Mouse (Mus musculus) olfactory bulb, adult 2 months (tissue): ENCODE data around the gene Gm29644. TPM values are rescaled to one million over a fixed set of nuclear protein-coding genes. Genes with fewer than 3 reads are reported as not detected.
"Not testable (repeated sequence)": the region's sequence is repeated elsewhere in the genome, so short reads cannot be mapped to it uniquely, and the experiment has no call there.

ENCODE experiments used
- H3K27ac ChIP-seq: fragments of 200-500 bp; 2 replicates; pipeline ENCODE4 v1.5.1; 2012; ENCODE audit warnings: low read depth, low read length; ENCODE audit not compliant: insufficient read depth
- H3K4me1 ChIP-seq: fragments of 200-500 bp; 2 replicates; pipeline ENCODE4 v1.6.1; 2012; ENCODE audit warnings: low read length; ENCODE audit not compliant: control insufficient read depth, insufficient read depth
- H3K4me3 ChIP-seq: fragments of 200-500 bp; 2 replicates; pipeline ENCODE4 v1.5.1; 2012; ENCODE audit warnings: mild to moderate bottlenecking, low read depth, low read length, moderate library complexity; ENCODE audit not compliant: insufficient read depth
- WGBS: fragments of 180-500 bp; shearing (Covaris S2); methylation state at CpG from one replicate; pipeline ENCODE4 v1.1.7; 2018; 5-methylcytosine and 5-hydroxymethylcytosine counted together
- polyA plus RNA-seq: library from polyadenylated mRNA; stranded (reverse); fragments of >200 nt; gene quantifications from 2 replicates; pipeline ENCODE4 v1.2.4, GENCODE M21; 2012; ENCODE audit warnings: low replicate concordance; ENCODE audit not compliant: missing spikeins, insufficient read depth, insufficient read length

The Gm29644 gene
- polyA plus RNA-seq, result not detected in 2 replicates

GRCm38 (mm10) chrY:70303187-70303586, at the start of gene Gm29644, which contains the start of gene Gm29423:
Gene Gm29644 (minus strand): TSS chrY:70303343.
Gene Gm29423 (minus strand): TSS chrY:70303287.
- H3K4me1 ChIP-seq, H3K4me3 ChIP-seq, H3K27ac ChIP-seq: not testable (repeated sequence)
- WGBS, result no CpG with 5 or more reads among the region's 2 CpGs

GRCm38 (mm10) chrY:70273542-70273941, 29.6 kb downstream of the Gm29644 start, which contains the start of gene Gm21118:
Gene Gm21118 (minus strand): TSS chrY:70273642.
- no CpG with 5 or more reads among the region's 4 CpGs for WGBS

More at GRCm38 (mm10) chrY:70273542-70273941, 29.6 kb downstream of the Gm29644 start, which contains the start of gene Gm21118:
- not testable (repeated sequence) for H3K4me1 ChIP-seq, H3K4me3 ChIP-seq, H3K27ac ChIP-seq

Other genes starting within 250 kb of the Gm29644 start
- not detected in 2 replicates for gene Gm21118, start 29.7 kb downstream of the Gm29644 start, polyA plus RNA-seq
- gene Gm29423, start 56 bp downstream of the Gm29644 start, polyA plus RNA-seq, result not detected in 2 replicates
- not detected in 2 replicates for gene Gm20888, start 138.5 kb upstream of the Gm29644 start, polyA plus RNA-seq